Mouse (Mus musculus): ENCODE data around the gene Zfp287. TPM values are rescaled to one million over a fixed set of nuclear protein-coding genes. Genes with fewer than 3 reads are reported as not detected.

Gene Zfp287
- polyA plus RNA-seq (2012) = 0.15 and 0.19 TPM in 2 replicates

DNA sequence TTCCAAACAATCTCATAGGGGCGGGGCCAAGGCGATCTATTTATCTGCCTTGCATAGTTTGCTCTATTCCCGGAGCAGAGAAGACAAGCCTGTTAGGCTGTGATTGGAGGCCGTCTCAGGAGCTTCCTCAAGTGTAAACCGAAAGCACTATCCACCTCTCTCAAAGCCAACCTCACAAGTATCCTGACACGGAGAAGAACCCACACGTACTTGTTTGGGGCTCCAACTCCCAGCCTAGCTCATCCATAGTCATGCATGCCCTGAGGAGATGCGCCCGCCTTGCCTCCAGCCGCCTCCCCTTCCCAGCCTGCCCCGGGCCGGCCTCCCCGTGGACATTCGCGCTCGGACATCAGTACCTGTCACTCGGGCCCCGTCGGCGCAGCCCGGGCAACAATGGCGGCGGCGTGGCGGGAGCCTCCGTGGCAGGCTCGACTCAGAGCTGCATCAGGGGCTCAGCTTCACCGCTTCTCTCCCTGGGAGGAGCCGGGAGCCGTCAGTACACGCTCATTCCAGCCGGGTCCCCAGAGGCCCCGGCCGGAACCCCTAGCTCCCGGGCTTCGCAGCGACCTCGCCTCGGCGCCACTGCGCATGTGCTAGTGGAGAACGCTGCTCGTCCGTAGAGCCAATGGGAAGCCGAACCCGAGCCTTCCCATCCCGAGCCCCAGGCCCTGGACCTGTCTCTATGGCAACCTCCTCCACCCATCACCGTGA, at the start of gene Zfp287:
TSS of gene Zfp287 (minus strand) at position 595 of the 711 bp plus-strand sequence.

DNA sequence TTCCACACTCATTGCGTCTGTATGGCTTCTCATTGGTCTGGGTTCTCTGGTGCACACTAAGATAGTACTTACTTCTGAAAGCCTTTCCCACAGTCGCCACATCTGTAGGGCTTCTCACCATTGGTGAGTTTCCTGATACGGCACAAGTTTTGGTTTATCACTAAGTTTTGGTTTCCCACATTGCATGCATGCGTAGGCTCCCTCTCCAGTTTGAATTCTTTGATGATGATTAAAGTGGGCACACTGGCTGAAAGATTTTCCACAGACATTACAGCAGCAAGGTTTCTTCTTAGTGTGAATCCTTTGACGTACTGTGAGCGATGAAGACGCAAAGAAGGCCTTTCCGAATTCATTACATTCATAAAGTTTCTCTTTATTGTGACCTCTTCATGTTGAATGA, 21.1 kb upstream of the Zfp287 start, which contains the start of gene Gm10428:
TSS of gene Gm10428 (plus strand) at position 321 of the 400 bp plus-strand sequence.

Other genes starting within 250 kb of the Zfp287 start
- gene Cenpv, start 192.6 kb downstream of the Zfp287 start, polyA plus RNA-seq (2012) = 37.1 and 54.7 TPM in 2 replicates
- 2,889 and 3,198 TPM in 2 replicates for gene Ubb, start 180.7 kb downstream of the Zfp287 start, polyA plus RNA-seq (2012)
- 9.3 and 9.9 TPM in 2 replicates for gene Trpv2, start 157.4 kb downstream of the Zfp287 start, polyA plus RNA-seq (2012)
- 7.4 and 8.9 TPM in 2 replicates for gene Lrrc75a, start 83.4 kb downstream of the Zfp287 start, polyA plus RNA-seq (2012)
- gene Mmgt2, start 83.2 kb downstream of the Zfp287 start, polyA plus RNA-seq (2012) = 38.2 and 44.7 TPM in 2 replicates
- gene Gm10428, start 21.2 kb upstream of the Zfp287 start, polyA plus RNA-seq (2012) = not detected in 2 replicates
- gene Zfp286, start 57.6 kb upstream of the Zfp287 start, polyA plus RNA-seq (2012) = 1.3 and 1.8 TPM in 2 replicates
- gene Trim16, start 88.3 kb upstream of the Zfp287 start, polyA plus RNA-seq (2012) = 34.9 and 35.6 TPM in 2 replicates
- gene Fbxw10, start 115.2 kb upstream of the Zfp287 start, polyA plus RNA-seq (2012) = 0.16 TPM in 1 of 2 replicates, not detected in the other
- gene Tvp23b, start 147.6 kb upstream of the Zfp287 start, polyA plus RNA-seq (2012) = 3.6 and 5.0 TPM in 2 replicates
- not detected in 2 replicates for gene Cdrt4, start 219.3 kb upstream of the Zfp287 start, polyA plus RNA-seq (2012)

All from megakaryocyte-erythroid progenitor cell, adult 5 weeks (primary cell).